Mouse (Mus musculus) CD4-positive naive resting alpha-beta T cell, adult 57 days (primary cell): ENCODE measurements around the gene Ddx51. TPM values are rescaled to one million over a fixed set of nuclear protein-coding genes. Genes with fewer than 3 reads are reported as not detected.

Source experiments
- total RNA-seq: library from RNA; stranded (reverse); gene quantifications from one replicate; pipeline ENCODE4 v1.2.4, GENCODE M21; 2023

The Ddx51 gene
- 65.7 TPM for total RNA-seq

DNA sequence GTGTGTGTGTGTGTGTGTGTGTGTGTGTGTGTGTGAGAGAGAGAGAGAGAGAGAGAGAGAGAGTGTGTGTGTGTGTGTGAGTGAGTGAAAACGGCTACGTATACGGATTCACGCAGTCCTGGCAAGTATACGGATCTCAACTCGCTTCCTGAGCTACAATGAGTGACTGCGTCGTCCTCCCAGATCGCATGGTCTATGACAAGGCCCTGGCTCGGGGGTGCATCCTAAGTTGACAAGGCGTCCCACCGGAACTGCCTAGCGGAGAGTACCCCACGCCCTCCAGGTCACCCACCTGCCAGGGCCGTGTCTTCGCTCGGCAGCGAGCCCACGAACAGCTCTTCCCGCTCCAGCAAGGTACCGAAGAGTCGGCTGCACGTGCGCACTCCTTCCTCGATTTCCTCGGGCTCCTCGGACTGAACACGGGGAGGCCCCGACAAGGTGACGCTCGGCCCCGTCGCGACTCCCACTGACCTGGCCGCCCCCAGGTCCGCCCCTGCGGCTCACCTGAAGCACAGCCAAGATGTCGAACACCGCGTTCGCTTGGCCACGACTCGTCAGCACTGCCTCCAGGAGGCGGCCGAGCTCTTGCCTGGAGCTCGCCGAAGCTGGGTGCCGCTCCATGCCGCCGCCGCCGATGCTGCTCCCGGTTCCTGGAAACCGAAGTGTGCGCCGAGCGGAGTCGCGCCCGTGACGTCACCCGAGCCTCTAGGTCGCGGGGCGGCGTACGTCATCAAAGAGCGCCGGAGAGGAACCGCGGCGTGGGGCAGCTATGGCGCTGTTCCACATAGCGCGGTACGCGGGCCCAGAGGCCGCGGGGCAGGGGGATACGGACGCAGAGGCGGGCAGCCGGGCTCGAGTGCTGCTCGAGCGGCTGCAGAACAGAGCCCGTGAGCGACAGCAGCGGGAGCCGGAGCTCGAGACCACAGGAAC, at the start of gene Ddx51, which contains the start of gene Noc4l:
TSS of gene Ddx51 (plus strand) at position 733 of the 930 bp plus-strand sequence.
TSS of gene Noc4l (minus strand) at position 699 of the 930 bp plus-strand sequence.

Other genes starting within 250 kb of the Ddx51 start
- gene Fbrsl1, start 204.9 kb upstream of the Ddx51 start, total RNA-seq: 168 TPM
- gene Galnt9, start 109.1 kb upstream of the Ddx51 start, total RNA-seq: 5.9 TPM
- gene Noc4l, start within 50 bp of the Ddx51 start, total RNA-seq: 48.2 TPM
- gene Ep400, start 117.3 kb downstream of the Ddx51 start, total RNA-seq: 255 TPM
- gene Pus1, start 127.2 kb downstream of the Ddx51 start, total RNA-seq: 33.0 TPM
- 126 TPM for gene Ulk1, start 156.6 kb downstream of the Ddx51 start, total RNA-seq
- gene Hscb, start 186.3 kb downstream of the Ddx51 start, total RNA-seq: 18.5 TPM
- gene Chek2, start 186.5 kb downstream of the Ddx51 start, total RNA-seq: 3.2 TPM
- gene Ttc28, start 226.4 kb downstream of the Ddx51 start, total RNA-seq: 44.3 TPM